Mouse (Mus musculus) midbrain, embryonic 11.5 days (tissue): ENCODE data around the gene Asb17. TPM values are rescaled to one million over a fixed set of nuclear protein-coding genes. Genes with fewer than 3 reads are reported as not detected.
"Not testable (repeated sequence)": the region's sequence is repeated elsewhere in the genome, so short reads cannot be mapped to it uniquely, and the experiment has no call there.

Experiments
- ATAC-seq: fragments of 200-750 bp; cut with Nextera tagmentation; 2 replicates; pipeline ENCODE4 v1.8.0; 2017; ENCODE audit warnings: moderate TSS enrichment, moderate library complexity; ENCODE audit not compliant: low FRiP score
- DNase-seq: peaks from one replicate; pipeline ENCODE4 v3.0.0; 2015; ENCODE audit warnings: low spot score; ENCODE audit errors: missing footprints
- H3K27ac ChIP-seq: fragments of 300-500 bp; sonication (generic); 2 replicates; pipeline ENCODE4 v1.5.1; 2014; ENCODE audit warnings: low read depth, low read length
- H3K27me3 ChIP-seq: fragments of 300-500 bp; sonication (generic); 2 replicates; pipeline ENCODE4 v1.6.1; 2014; ENCODE audit warnings: mild to moderate bottlenecking, low read length, moderate library complexity, mixed read lengths; ENCODE audit not compliant: control insufficient read depth, insufficient read depth
- H3K36me3 ChIP-seq: fragments of 300-500 bp; sonication (generic); 2 replicates; pipeline ENCODE4 v1.6.1; 2014; ENCODE audit warnings: mild to moderate bottlenecking, low read length, moderate library complexity, mixed read lengths; ENCODE audit not compliant: control insufficient read depth, insufficient read depth
- H3K4me1 ChIP-seq: fragments of 300-500 bp; sonication (generic); 2 replicates; pipeline ENCODE4 v1.6.1; 2014; ENCODE audit warnings: low read length; ENCODE audit not compliant: control insufficient read depth, insufficient read depth
- H3K4me2 ChIP-seq: fragments of 300-500 bp; sonication (generic); 2 replicates; pipeline ENCODE4 v1.6.1; 2014; ENCODE audit warnings: mild to moderate bottlenecking, moderate library complexity
- H3K4me3 ChIP-seq: fragments of 300-500 bp; sonication (generic); 2 replicates; pipeline ENCODE4 v1.5.1; 2014; ENCODE audit warnings: low read depth, low read length
- H3K9ac ChIP-seq: fragments of 300-500 bp; sonication (generic); 2 replicates; pipeline ENCODE4 v1.6.1; 2014; ENCODE audit warnings: low read length
- H3K9me3 ChIP-seq: fragments of 300-500 bp; sonication (generic); 2 replicates; pipeline ENCODE4 v1.6.1; 2016; ENCODE audit warnings: low read length; ENCODE audit not compliant: control insufficient read depth
- WGBS: fragments of 180-500 bp; shearing (Covaris S2); extraction: QIAGEN DNeasy Blood & Tissue Kit; methylation state at CpG from one replicate; pipeline ENCODE4 v1.1.7; 2014; 5-methylcytosine and 5-hydroxymethylcytosine counted together
- polyA plus RNA-seq: library from polyadenylated mRNA; unstranded; fragments of >200 nt; fragmentation: Nextera tagmentation; extraction: Ambion mirVana; gene quantifications from 2 replicates; pipeline ENCODE4 v1.2.1, GENCODE M21; 2014

The Asb17 gene
- polyA plus RNA-seq, 1 experiment from 2014 or later, result 0.44 TPM

- Histone ChIP-seq H3K9ac (no peak overlapping the region), H3K9me3 (no peaks in the 10 kb centered on the region), H3K4me3 (no peak overlapping the region), H3K27ac (no peak overlapping the region), H3K4me1 (no peaks in the 10 kb centered on the region), H3K27me3 (no peaks in the 10 kb centered on the region), H3K4me2 (no peak overlapping the region), H3K36me3 (no peaks in the 10 kb centered on the region)
- ATAC-seq (no peak), DNase-seq (no peak)
- 91% methylated on average over 2 of the region's 2 CpGs for WGBS
These were observed 1.5 kb downstream of the Asb17 start for GRCm38 (mm10) chr3:153845500-153845899.

GRCm38 (mm10) chr3:153846109-153846508, 2.1 kb downstream of the Asb17 start:
- Histone ChIP-seq H3K27me3 (no peaks in the 10 kb centered on the region), H3K27ac (no peak overlapping the region), H3K36me3 (no peaks in the 10 kb centered on the region), H3K9ac (no peak overlapping the region), H3K4me1 (no peaks in the 10 kb centered on the region), H3K4me3 (no peak overlapping the region), H3K4me2 (no peak overlapping the region), H3K9me3 (no peaks in the 10 kb centered on the region)
- no peak for ATAC-seq
- 88% methylated on average over 4 of the region's 4 CpGs for WGBS
- DNase-seq, result no peak

GRCm38 (mm10) chr3:153847207-153847733, 3.3 kb downstream of the Asb17 start:
- H3K4me2 ChIP-seq, result no peak overlapping the region
- DNase-seq (no peak), ATAC-seq (no peak)
- no peaks in the 10 kb centered on the region for H3K36me3 ChIP-seq
- no peak overlapping the region for H3K4me3 ChIP-seq
- H3K9ac ChIP-seq, result no peak overlapping the region
- no peaks in the 10 kb centered on the region for H3K27me3 ChIP-seq
- no peaks in the 10 kb centered on the region for H3K4me1 ChIP-seq
- WGBS, result 79% methylated on average over 7 of the region's 7 CpGs
- H3K27ac ChIP-seq, result no peak overlapping the region
- H3K9me3 ChIP-seq, result no peaks in the 10 kb centered on the region

GRCm38 (mm10) chr3:153849368-153850015, 5.5 kb downstream of the Asb17 start:
- 6% methylated on average over 5 of the region's 5 CpGs for WGBS
- H3K27me3 ChIP-seq, result no peaks in the 10 kb centered on the region
- H3K27ac ChIP-seq, result no peak overlapping the region
- H3K9me3 ChIP-seq, result no peaks in the 10 kb centered on the region
- no peak overlapping the region for H3K4me3 ChIP-seq
- H3K4me1 ChIP-seq, result no peaks in the 10 kb centered on the region
- H3K36me3 ChIP-seq, result no peaks in the 10 kb centered on the region
- DNase-seq (no peak), ATAC-seq (no peak)
- no peak overlapping the region for H3K9ac ChIP-seq
- H3K4me2 ChIP-seq, result no peak overlapping the region

GRCm38 (mm10) chr3:153850759-153851158, 6.8 kb downstream of the Asb17 start:
- Histone ChIP-seq H3K36me3 (no peaks in the 10 kb centered on the region), H3K9ac (no peak overlapping the region), H3K27ac (no peak overlapping the region), H3K4me1 (no peaks in the 10 kb centered on the region), H3K9me3 (no peaks in the 10 kb centered on the region), H3K4me2 (no peak overlapping the region), H3K4me3 (no peak overlapping the region), H3K27me3 (no peaks in the 10 kb centered on the region)
- DNase-seq (no peak), ATAC-seq (no peak)
- 86% methylated on average over 7 of the region's 7 CpGs for WGBS

GRCm38 (mm10) chr3:153852266-153852665, 8.3 kb downstream of the Asb17 start:
- H3K36me3 ChIP-seq, result no peaks in the 10 kb centered on the region
- no peak overlapping the region for H3K27ac ChIP-seq
- H3K4me2 ChIP-seq, result no peak overlapping the region
- ATAC-seq, result no peak
- no peak overlapping the region for H3K4me3 ChIP-seq
- no peak for DNase-seq
- no peaks in the 10 kb centered on the region for H3K9me3 ChIP-seq
- WGBS, result 79% methylated on average over 8 of the region's 8 CpGs
- no peaks in the 10 kb centered on the region for H3K27me3 ChIP-seq
- no peaks in the 10 kb centered on the region for H3K4me1 ChIP-seq
- H3K9ac ChIP-seq, result no peak overlapping the region

GRCm38 (mm10) chr3:153858350-153859001, 14.5 kb downstream of the Asb17 start:
- Histone ChIP-seq H3K27me3 (no peaks in the 10 kb centered on the region), H3K4me1 (no peaks in the 10 kb centered on the region), H3K4me3 (no peak overlapping the region), H3K36me3 (no peaks in the 10 kb centered on the region), H3K9me3 (no peaks in the 10 kb centered on the region), H3K4me2 (no peak overlapping the region), H3K9ac (no peak overlapping the region), H3K27ac (no peak overlapping the region)
- no peak for DNase-seq
- ATAC-seq, result no peak
- 81% methylated on average over 10 of the region's 10 CpGs for WGBS

- not testable (repeated sequence) for H3K9me3 ChIP-seq, H3K27ac ChIP-seq, H3K4me1 ChIP-seq, H3K36me3 ChIP-seq, H3K4me2 ChIP-seq, H3K9ac ChIP-seq, DNase-seq, ATAC-seq, H3K27me3 ChIP-seq, H3K4me3 ChIP-seq
- WGBS, result 88% methylated on average over 8 of the region's 8 CpGs
These were observed 16.4 kb downstream of the Asb17 start for GRCm38 (mm10) chr3:153860392-153860791.

- DNase-seq, result no peak
- no peak for ATAC-seq
- 95% methylated on average over 2 of the region's 2 CpGs for WGBS
These were observed 19.8 kb downstream of the Asb17 start for GRCm38 (mm10) chr3:153863816-153864215.

More at GRCm38 (mm10) chr3:153863816-153864215, 19.8 kb downstream of the Asb17 start:
- Histone ChIP-seq H3K27me3 (no peaks in the 10 kb centered on the region), H3K36me3 (no peaks in the 10 kb centered on the region), H3K9ac (no peak overlapping the region), H3K4me1 (no peaks in the 10 kb centered on the region), H3K4me3 (no peak overlapping the region), H3K27ac (no peak overlapping the region), H3K4me2 (no peak overlapping the region), H3K9me3 (no peaks in the 10 kb centered on the region)
